Mouse (Mus musculus): ENCODE results near the gene Maob.

Gene Maob

GRCm38 (mm10) chrX:16817261-16817769, at the start of gene Maob:
Gene Maob, minus strand, starts transcription at chrX:16817366.
- DNase-seq (ENCODE audit: low read depth, low spot score): no peak

- no peak for DNase-seq (ENCODE audit: low read depth, low spot score)
Measured at GRCm38 (mm10) chrX:16860244-16860643, 43.1 kb upstream of the Maob start.

GRCm38 (mm10) chrX:16846034-16846433, 28.9 kb upstream of the Maob start:
- no peak for DNase-seq (ENCODE audit: low read depth, low spot score)

GRCm38 (mm10) chrX:16841443-16841842, 24.3 kb upstream of the Maob start:
- DNase-seq (ENCODE audit: low read depth, low spot score): no peak

DNA sequence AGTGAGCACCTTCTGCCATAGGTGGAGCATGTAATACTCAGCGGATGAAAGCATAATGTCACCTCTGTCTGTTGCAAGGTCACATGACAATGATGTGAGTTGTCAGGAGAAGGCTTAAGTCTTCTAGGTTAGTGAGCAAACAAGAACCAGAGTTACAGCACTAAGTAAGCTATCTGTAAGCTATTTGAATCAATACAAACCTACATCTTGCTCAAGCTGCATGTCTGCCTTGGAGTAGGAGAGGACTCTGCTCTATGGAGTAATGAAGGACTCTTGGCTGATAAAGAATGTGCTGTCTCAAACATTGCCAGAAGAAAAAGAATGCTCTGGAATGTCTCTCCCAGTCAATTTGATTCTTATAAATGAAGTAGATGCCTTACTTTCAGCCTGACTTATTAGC, 20.1 kb upstream of the Maob start:
- DNase-seq (ENCODE audit: low read depth, low spot score): no peak

GRCm38 (mm10) chrX:16836488-16837082, 19.4 kb upstream of the Maob start:
- no peak for DNase-seq (ENCODE audit: low read depth, low spot score)

- DNase-seq (ENCODE audit: low read depth, low spot score): no peak
Measured at GRCm38 (mm10) chrX:16826028-16826427, 8.9 kb upstream of the Maob start.

DNA sequence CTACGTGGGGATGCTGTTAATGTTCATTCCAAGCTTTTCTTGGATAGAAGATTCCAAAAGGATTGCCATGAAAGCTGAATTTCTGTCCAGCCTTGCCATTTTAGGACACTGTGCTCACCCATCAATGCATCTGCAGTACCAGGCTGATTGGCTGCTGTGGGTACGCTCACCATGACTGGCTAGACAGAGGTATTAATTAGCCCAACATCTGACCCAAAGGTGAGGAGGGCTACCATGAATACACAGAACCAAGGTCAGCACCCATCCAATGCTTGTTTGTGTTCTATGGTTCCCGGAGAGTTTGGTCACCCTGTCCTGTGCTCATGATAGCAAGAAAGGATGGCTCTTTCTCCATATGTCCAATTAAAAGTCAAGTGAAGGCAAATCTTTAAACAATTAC, 1.2 kb downstream of the Maob start:
- DNase-seq (ENCODE audit: low read depth, low spot score): no peak

DNA sequence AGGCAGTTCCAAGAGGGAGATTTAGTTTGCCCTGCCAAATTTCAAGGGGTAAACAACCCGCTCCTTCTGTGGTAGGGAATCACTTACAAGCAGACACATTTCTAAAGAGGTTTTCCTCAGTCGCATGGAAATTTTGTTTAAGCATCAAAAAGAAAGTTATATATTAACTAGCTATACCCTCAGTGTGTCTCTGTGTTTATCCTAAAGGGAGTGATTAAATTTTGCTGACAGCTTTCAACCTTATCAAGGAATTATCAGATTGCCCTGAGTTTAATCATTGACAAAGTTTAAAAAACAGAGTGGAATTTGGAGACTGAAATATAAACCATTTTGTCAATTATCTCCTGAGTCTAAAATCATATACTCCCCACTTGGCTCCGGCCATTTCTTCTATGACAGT, 5.1 kb downstream of the Maob start:
- no peak for DNase-seq (ENCODE audit: low read depth, low spot score)

- DNase-seq (ENCODE audit: low read depth, low spot score): no peak
Measured at GRCm38 (mm10) chrX:16767453-16767852, 49.7 kb downstream of the Maob start.

DNA sequence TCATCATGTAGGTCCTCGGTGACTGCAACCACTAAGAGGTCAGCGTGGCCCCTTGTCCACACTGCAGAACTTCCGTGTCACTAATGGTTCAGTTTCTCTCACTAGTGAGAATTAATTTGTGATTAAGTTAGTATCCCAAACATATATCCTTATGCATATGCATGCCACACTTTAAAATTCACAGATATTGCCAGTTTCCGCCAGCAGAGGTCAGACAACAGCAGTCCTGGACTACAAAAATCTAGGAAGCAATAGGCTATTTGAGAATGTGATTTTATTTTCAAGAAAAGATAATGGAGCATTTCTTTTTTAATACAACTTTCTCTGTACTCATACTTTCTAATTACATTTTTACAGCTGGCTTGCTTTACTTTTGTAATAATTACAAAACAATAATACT, 51.0 kb downstream of the Maob start:
- no peak for DNase-seq (ENCODE audit: low read depth, low spot score)

GRCm38 (mm10) chrX:16761430-16761829, 55.7 kb downstream of the Maob start:
- no peak for DNase-seq (ENCODE audit: low read depth, low spot score)

DNA sequence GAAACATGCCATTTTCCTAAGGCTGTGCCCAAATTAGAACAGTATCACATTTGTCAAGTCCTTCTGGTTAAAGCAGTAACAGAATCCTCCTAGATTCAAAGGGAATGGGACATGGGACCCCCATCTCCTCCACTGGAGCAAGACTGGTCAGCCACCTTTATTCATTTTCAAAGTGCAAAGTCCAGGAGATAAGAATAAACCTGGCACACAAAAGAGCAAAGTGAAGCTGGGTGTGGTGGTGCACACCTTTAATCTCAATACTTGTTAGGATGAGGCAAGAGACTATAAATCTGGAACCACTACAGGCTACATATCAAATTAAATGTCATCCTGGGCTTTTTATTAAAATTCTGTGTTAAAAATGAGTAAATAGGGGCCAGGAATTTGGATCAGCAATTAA, 62.4 kb downstream of the Maob start:
- DNase-seq (ENCODE audit: low read depth, low spot score): no peak

GRCm38 (mm10) chrX:16748932-16749331, 68.2 kb downstream of the Maob start:
- no peak for DNase-seq (ENCODE audit: low read depth, low spot score)

DNA sequence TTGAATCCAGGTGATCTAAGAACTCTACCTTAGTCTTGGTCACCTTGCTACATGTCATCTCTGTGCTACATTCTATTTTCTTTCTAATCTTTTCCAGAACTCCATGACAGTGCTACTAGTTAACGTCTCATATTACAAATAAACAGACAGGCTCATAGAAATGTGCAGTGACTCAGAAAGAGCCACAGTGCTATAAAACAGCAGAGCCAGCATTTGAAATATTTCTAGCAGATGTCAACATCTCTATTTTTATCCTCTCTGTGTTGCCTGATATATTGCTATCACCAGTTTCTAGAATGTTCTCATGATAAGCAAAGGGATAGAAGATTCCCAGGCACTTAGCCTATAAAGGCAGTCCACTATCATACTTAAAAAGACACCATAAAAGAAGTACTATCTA, 103.1 kb downstream of the Maob start:
- no peak for DNase-seq (ENCODE audit: low read depth, low spot score)

GRCm38 (mm10) chrX:16706094-16706493, 111.1 kb downstream of the Maob start:
- DNase-seq (ENCODE audit: low read depth, low spot score): no peak
